Mouse (Mus musculus): ENCODE measurements around the gene 4933406M09Rik. TPM values are rescaled to one million over a fixed set of nuclear protein-coding genes. Genes with fewer than 3 reads are reported as not detected.

The 4933406M09Rik gene
- total and polyA plus RNA-seq, 3 experiments: not detected

- TF ChIP-seq BHLHE40 (IDR thresholded peaks at IDR 0.05; ENCODE audit: low read depth, low read length) (peak; percentile 62), MXI1 (IDR thresholded peaks at IDR 0.05; ENCODE audit: low read depth, low read length) (peak; percentile 79), ELF1 (IDR thresholded peaks at IDR 0.05; ENCODE audit: low read depth, low read length) (peak; percentile 60), MEF2A (IDR thresholded peaks at IDR 0.05; ENCODE audit: borderline replicate concordance, low read depth, low read length) (peak; percentile 58; the same call in 1 of the 2 replicates), HCFC1 (IDR thresholded peaks at IDR 0.05; ENCODE audit: low read depth, low read length) (peak; percentile 78), CTCF (conservative IDR thresholded peaks at IDR 0.05 in 1 of 2, IDR thresholded peaks at IDR 0.05 in 1 of 2; ENCODE audit: low read depth in 2 of 2, low read length in 2 of 2) (no peak), ZMIZ1 (IDR thresholded peaks at IDR 0.05; ENCODE audit: low read depth, low read length) (peak; percentile 97), KAT2A (IDR thresholded peaks at IDR 0.05; ENCODE audit: insufficient replicate concordance, low read length) (peak; percentile 72; the same call in 1 of the 2 replicates), JUND (conservative IDR thresholded peaks at IDR 0.05; ENCODE audit: low read depth, low read length) (no peak), NELFE (IDR thresholded peaks at IDR 0.05; ENCODE audit: low read depth, low read length) (peak; percentile 95)
Observed at GRCm38 (mm10) chr1:134415168-134415831, 29.6 kb downstream of the 4933406M09Rik start, which contains the start of gene Adipor1 (continued).

GRCm38 (mm10) chr1:134418414-134418975 lies 32.8 kb downstream of the 4933406M09Rik start:
- in situ Hi-C loops (cut with MboI; ENCODE audit: low pct_ligation_motif_present, low pct_unique_long_range_greater_than_20kb, low sequenced_read_pairs): no loop called here
- H3K27me3 ChIP-seq (replicated peaks): no peaks in the 10 kb centered on the region
- H3K36me3 ChIP-seq (replicated peaks in 1 of 2; ENCODE audit: control insufficient read depth in 1 of 2, insufficient read depth in 1 of 2, low read length in 1 of 2): peaks cover 12 to 43% of the 10 kb centered on the region in 2 experiments
- H3K79me2 ChIP-seq (replicated peaks; ENCODE audit: control insufficient read depth, extremely low read depth, insufficient read depth, poor library complexity, severe bottlenecking): peaks cover 58% of the 10 kb centered on the region
- H3K4me2 ChIP-seq (ENCODE audit: insufficient read depth, low read depth, poor library complexity, severe bottlenecking): no peak overlapping the region
- dilution Hi-C loops (cut with MboI; ENCODE audit: extremely low pct_ligation_motif_present, extremely low pct_unique_long_range_greater_than_20kb, low sequenced_read_pairs): no loop called here
- no peaks in the 10 kb centered on the region for H3K9me3 ChIP-seq (replicated peaks; ENCODE audit: low read length)
- no peak overlapping the region for H3K9ac ChIP-seq (ENCODE audit: insufficient read depth, low read depth)
- no peak for DNase-seq (ENCODE audit: extremely low read depth)
- H3K27ac ChIP-seq (ENCODE audit: insufficient read depth, low read depth): no peak overlapping the region
- no peak overlapping the region for H3K4me3 ChIP-seq (replicated peaks in 1 of 3; ENCODE audit: low read depth in 2 of 3, low read length in 2 of 3, poor library complexity in 1 of 3)
- no peak for TF ChIP-seq USF1 (IDR thresholded peaks at IDR 0.05; ENCODE audit: low read depth, low read length)
- no peak for TF ChIP-seq PAX5 (IDR thresholded peaks at IDR 0.05; ENCODE audit: low read length)
- TF ChIP-seq USF2 (conservative IDR thresholded peaks at IDR 0.05; ENCODE audit: low read depth, low read length): no peak
- TF ChIP-seq MYC (IDR thresholded peaks at IDR 0.05; ENCODE audit: low read depth, low read length): no peak
- no peak for TF ChIP-seq RCOR1 (conservative IDR thresholded peaks at IDR 0.05; ENCODE audit: low read depth, low read length)
- TF ChIP-seq MAFK (IDR thresholded peaks at IDR 0.05; ENCODE audit: insufficient replicate concordance, low read length): no peak
- no peak for TF ChIP-seq ELF1 (IDR thresholded peaks at IDR 0.05; ENCODE audit: low read depth, low read length)
- no peak for TF ChIP-seq KAT2A (IDR thresholded peaks at IDR 0.05; ENCODE audit: insufficient replicate concordance, low read length)
- H3K4me1 ChIP-seq (ENCODE audit: control insufficient read depth in 1 of 2, insufficient read depth in 2 of 2): peaks cover 8 to 49% of the 10 kb centered on the region in 2 experiments

GRCm38 (mm10) chr1:134419176-134419575 lies 33.4 kb downstream of the 4933406M09Rik start:
- in situ Hi-C loops (cut with MboI; ENCODE audit: low pct_ligation_motif_present, low pct_unique_long_range_greater_than_20kb, low sequenced_read_pairs): no loop called here
- H3K36me3 ChIP-seq (replicated peaks in 1 of 2; ENCODE audit: control insufficient read depth in 1 of 2, insufficient read depth in 1 of 2, low read length in 1 of 2): peaks cover 16 to 50% of the 10 kb centered on the region in 2 experiments
- no peak overlapping the region for H3K27ac ChIP-seq (ENCODE audit: insufficient read depth, low read depth)
- no peak overlapping the region for H3K9ac ChIP-seq (ENCODE audit: insufficient read depth, low read depth)
- no peak overlapping the region for H3K4me3 ChIP-seq (replicated peaks in 1 of 3; ENCODE audit: low read depth in 2 of 3, low read length in 2 of 3, poor library complexity in 1 of 3)
- H3K27me3 ChIP-seq (replicated peaks): no peaks in the 10 kb centered on the region
- DNase-seq (ENCODE audit: extremely low read depth): no peak
- peaks cover 58% of the 10 kb centered on the region for H3K79me2 ChIP-seq (replicated peaks; ENCODE audit: control insufficient read depth, extremely low read depth, insufficient read depth, poor library complexity, severe bottlenecking)
- H3K9me3 ChIP-seq (replicated peaks; ENCODE audit: low read length): no peaks in the 10 kb centered on the region
- no peak overlapping the region for H3K4me2 ChIP-seq (ENCODE audit: insufficient read depth, low read depth, poor library complexity, severe bottlenecking)
- TF ChIP-seq RCOR1 (conservative IDR thresholded peaks at IDR 0.05; ENCODE audit: low read depth, low read length): no peak
- dilution Hi-C loops (cut with MboI; ENCODE audit: extremely low pct_ligation_motif_present, extremely low pct_unique_long_range_greater_than_20kb, low sequenced_read_pairs): no loop called here
- H3K4me1 ChIP-seq (ENCODE audit: control insufficient read depth in 1 of 2, insufficient read depth in 2 of 2): peaks cover 8 to 48% of the 10 kb centered on the region in 2 experiments
